Mouse (Mus musculus): ENCODE measurements at regions not wholly inside any gene's neighbourhood (a gene's known extent, or its start where the extent isn't known, plus 50 kb on each side); places are given as distances from the start of the nearest gene placed in this dataset.

DNA sequence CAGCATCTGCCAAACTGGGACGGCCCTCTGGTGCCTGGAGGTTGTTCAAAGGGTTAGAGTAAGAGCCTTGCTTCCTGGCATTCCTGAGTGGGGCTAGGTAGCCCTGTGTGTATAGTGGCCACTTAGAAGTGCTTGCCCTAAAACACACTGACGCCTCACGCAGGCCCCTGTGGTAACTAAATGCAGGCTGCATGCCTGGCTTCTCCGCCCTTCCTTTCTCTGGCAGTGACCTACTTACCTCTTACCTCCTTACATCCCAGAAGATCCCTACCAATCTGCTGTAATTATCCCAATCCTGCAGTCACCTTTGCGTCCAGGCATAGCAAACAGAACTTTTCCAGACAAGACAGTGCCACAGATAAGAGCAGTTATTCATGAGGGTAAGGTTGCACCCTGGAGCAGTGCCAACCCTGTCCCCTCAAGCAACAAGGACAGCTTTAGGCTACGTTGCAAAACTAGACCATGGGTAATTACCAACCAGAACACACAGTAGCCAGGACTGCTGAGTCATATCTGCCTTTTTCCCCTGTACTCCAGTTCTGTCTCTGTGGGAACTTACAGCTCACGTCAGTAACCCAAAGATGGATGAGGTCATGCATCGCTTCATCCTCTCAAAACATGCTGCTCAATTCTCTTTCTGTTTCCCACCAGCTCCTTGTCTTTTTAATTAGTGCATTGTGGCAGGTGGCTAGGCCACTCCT, 237.6 kb upstream of the Stt3b start:
- ATAC-seq (ENCODE audit: low TSS enrichment): peak; percentile 57

DNA sequence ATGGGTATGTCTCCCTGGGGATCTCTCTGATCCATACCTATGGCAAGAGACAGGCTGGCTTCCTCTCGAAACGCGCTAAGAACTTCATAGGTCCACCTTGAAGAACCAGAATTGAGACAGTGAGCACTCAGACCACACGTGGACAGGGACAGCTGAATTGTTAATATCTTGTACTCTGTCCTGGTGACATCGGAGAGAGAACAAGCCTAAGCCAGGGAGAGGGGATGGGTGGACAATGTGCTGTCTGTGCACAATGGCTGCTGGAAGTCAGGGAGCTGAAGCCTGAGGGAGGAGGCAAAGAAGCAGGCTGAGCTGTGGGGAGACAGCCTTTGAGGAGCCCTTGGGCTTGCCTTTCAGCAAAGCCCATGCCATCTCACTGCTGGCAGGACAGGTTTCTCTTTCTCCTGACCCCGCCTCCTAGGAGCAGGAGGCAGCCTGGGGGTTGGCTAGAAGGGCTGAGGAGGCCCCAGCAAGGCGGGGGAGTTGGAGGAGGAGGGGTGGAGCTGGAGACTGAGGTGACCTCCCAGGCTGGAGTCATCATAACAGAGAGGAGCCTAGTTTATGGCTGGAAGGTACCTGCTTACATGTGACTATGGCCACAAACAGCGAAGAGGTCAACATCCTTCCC, 238.6 kb upstream of the Stt3b start:
- no peak for ATAC-seq (ENCODE audit: low TSS enrichment)

- ATAC-seq (ENCODE audit: low TSS enrichment): no peak
These were observed 240.9 kb upstream of the Stt3b start for GRCm38 (mm10) chr9:115551080-115551479.

DNA sequence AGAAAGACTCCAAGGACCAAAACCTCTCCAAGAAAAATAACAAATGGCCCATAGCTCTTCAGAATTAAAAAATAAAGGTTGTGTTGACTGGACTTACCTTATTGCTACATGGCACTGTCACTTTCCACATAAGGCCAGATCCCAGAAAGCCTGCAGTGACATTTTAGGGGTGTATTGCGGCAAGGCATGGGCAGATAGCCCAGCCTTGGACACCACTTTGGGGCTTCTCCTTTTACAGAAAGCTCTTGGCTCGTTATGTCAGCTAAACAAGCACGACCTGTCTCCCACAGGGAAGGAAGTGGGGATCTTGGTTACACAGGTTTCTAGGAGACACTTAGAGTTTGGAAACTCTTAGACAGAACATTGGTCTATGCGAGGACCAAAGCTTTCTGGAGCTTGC, 241.3 kb upstream of the Stt3b start:
- no peak for ATAC-seq (ENCODE audit: low TSS enrichment)

DNA sequence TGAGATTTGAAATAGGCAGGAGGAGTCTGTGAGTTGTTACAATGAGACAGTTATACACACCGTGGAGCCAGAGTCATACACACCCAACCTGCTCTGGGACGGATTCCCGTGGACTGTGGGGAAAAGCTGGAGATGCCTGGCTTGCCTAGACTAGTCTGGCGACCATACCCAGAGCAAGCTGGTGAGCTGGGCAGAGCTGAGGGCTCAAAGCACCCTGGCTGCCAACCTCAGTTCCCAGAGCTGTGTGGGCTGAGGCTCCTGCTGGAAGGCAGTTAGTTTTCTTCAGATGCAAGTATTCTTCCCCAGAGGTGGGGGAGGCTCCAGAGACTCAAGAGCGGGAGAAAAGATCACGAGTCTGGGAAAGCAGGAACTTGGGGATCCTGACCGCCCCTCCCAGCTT, 247.9 kb upstream of the Stt3b start:
- ATAC-seq (ENCODE audit: low TSS enrichment): peak; percentile 99

DNA sequence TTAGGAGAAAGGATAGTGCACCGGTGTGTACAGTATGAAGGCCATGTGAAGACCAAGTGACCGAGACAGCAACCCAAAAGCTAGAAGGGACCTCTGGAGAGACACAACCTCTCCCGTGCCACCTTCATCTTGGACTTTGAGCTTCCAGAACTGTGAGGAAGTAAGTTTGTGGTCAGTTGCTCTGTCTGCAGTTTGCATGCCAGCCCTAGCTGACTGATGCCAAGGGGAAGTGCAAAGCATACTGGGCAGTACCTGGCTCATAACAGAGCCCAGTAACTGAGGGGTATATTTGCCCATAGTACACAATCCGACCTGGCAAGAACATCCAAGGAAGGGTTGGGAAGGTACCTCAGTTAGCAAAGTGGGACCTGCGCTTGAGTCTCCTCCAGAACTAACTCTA, 249.3 kb upstream of the Stt3b start:
- no peak for ATAC-seq (ENCODE audit: low TSS enrichment)

GRCm38 (mm10) chr9:115561207-115561606, 251.0 kb upstream of the Stt3b start:
- ATAC-seq (ENCODE audit: low TSS enrichment): no peak

GRCm38 (mm10) chr9:115562783-115563182, 252.6 kb upstream of the Stt3b start:
- no peak; the same call in 1 of the 2 replicates for ATAC-seq (ENCODE audit: low TSS enrichment)

- ATAC-seq (ENCODE audit: low TSS enrichment): peak; percentile 88
These were observed 254.1 kb upstream of the Stt3b start for GRCm38 (mm10) chr9:115564366-115564765.

GRCm38 (mm10) chr9:115568693-115569334, 258.6 kb upstream of the Stt3b start:
- no peak for ATAC-seq (ENCODE audit: low TSS enrichment)

DNA sequence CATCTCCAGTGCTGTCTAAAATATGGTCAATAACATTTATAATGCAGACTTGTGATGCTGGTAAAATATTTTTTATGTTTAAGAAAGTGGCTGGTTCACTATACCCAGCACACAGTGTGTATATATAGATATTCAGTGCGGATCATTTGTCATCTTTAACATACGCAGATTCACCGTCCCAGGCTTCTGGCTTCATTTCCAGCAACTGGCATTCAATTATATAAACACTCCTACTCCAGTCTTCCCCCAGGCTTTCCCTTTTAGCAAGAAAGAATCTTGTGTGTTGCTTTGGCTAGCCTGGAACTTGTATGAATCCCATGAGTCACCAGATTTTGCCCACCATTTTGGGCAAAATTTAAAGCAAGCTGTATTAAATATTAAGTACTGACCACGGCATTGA, 260.8 kb upstream of the Stt3b start:
- ATAC-seq (ENCODE audit: low TSS enrichment): peak; percentile 93

- no peak for ATAC-seq (ENCODE audit: low TSS enrichment)
These were observed 270.9 kb upstream of the Stt3b start for GRCm38 (mm10) chr9:115581116-115581515.

DNA sequence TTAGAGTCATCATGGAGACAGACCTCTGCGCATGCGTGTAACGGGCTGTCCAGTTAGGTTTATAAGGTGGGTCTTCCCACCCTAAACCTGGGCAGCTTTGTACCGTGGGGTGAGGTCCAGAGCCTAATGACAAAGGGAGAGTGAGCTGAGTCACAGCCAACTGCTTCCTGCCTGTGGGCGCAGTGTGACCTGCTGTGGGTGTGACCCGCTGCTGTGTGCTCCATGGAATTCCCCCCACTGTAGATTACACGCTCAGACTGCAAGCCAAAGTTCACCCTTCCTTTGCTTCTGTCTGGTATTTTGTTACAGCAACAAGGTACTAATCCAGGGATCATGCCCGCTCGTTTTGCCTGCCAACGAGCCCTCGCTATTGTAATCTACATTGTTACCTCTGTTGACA, 273.3 kb upstream of the Stt3b start:
- no peak for ATAC-seq (ENCODE audit: low TSS enrichment)

GRCm38 (mm10) chr9:115584874-115585273, 274.7 kb upstream of the Stt3b start:
- ATAC-seq (ENCODE audit: low TSS enrichment): no peak

GRCm38 (mm10) chr9:115592466-115592865, 282.2 kb upstream of the Stt3b start:
- ATAC-seq (ENCODE audit: low TSS enrichment): no peak

- ATAC-seq (ENCODE audit: low TSS enrichment): no peak
These were observed 290.0 kb upstream of the Stt3b start for GRCm38 (mm10) chr9:115600228-115600627.

DNA sequence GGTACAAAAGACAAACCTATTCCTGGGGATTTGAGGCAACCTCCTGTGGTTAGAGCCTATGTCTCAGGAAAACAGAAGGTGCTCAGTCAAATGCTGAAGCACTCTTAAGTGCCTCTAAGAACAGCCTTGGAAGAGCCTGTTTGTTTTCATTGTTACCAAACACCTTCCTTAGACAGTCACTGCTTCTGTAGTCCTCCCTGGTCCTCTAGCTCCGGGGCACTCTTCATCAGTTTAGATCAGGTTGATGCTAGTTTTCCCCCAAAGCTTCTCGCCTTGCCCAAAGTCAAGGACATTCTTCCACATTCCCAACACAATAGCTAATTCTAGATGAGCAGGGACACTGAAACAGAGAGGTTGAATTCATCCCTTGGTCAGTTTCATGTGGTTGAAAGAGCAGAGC, 290.6 kb upstream of the Stt3b start:
- no peak for ATAC-seq (ENCODE audit: low TSS enrichment)

DNA sequence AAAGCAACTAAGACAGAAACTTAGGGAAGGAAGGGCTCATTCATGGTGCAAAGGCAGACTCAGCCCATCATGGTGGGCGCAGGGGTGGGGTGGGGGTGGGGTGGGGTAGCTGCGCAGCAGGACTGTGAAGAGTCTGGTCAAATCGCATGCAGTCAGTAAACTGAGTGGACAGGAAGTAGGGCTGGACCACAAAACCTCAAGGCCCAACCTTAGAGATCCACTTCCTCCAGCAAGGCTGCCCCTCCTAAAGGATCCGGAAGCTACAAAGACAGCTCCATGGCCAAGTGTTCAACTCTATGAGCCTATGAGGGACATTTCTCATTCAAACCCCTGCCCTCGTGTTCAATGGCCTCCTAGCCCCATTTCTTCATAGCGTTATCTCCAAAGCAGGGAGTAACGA, 292.6 kb upstream of the Stt3b start:
- no peak for ATAC-seq (ENCODE audit: low TSS enrichment)

DNA sequence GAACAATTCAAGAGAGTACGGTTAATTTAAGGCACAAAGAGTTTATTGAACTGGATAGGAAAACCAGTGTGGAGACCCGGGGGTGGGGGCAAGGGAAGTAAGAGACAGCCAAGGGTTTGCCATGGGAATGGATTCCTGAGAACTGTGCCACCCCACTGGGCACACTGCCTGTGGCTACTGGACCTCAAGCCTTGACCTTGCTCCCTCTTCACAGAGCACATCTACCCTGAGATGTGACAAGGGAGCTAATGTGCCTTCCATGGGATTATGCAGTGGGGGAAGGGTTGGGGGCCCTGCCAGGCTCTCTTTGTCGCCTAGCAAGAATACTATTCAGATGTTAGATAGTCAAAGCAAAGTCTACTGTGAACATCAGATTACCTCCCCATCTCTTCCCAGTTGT, 294.2 kb upstream of the Stt3b start:
- ATAC-seq (ENCODE audit: low TSS enrichment): 0 out of 2 replicates have a peak, but pooled peaks have one; percentile 38

DNA sequence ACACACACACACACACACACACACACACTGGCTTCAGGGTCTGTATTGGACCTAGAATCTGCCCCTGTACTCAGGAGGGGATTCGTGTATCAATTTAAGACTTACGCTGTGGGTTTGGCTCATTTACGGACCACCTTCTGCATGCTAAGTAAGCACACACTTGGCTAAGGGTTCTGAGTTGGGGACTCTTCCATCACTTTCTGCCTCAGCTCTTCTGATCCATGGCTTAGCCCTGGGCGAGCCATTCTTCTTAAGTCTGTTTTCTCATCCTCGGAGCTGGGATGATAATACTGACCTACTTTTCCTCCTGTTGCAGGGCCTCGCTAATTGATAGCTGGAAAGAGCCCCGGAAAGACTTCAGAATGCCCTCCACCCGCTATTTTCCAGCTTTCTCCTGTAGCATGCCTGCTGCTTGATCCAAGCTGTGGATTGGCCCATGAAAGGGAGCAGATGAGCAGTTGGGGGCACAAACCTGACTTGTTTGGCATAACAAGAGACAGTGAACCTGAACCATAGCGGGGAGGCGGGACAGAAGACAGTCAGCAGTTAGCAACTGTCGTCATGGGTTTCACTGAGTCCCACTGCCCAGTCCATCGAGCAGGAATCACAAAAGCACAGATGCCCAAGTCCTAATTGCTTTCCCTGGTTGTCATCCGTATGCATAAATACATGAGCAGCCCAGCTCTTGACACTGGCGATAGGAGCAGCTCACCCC, 294.9 kb upstream of the Stt3b start:
- no peak for ATAC-seq (ENCODE audit: low TSS enrichment)

DNA sequence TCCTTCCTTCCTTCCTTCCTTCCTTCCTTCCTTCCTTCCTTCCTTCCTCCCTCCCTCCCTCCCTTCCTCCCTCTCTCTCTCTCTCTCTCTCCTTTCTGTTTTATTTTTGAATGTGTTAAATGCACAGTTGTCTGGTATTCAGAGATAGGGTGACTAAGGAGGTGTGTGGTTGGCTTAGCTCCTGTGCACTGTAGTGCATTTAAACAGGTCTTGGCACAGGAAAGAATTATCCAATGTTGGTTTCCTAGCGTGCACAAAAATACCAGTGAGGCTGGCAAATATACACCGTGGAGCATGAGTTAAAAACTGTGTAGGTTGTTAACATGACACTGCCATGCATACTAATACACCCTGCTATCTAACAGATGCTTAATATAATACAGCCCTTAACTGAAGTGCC, 297.7 kb upstream of the Stt3b start:
- peak; percentile 84 for ATAC-seq (ENCODE audit: low TSS enrichment)

DNA sequence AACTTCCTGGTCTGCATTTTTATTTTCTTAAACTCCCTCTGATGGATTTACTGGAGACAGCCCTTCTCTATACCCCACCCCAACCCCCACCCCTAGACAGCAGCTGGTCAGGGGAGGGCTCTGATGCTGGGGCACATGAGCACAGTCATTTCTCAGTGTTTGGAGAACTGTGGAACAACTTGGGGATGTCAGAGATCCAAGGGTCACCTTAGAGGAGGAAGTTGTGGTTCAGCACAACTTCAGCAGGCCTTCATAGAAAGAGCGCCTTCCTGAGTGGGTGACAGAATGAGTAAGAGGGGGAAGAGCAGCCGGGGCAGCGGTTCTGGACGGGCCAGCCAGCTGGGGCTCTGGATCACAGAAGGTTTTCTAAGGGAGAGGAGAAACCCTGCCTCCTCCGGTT, 298.2 kb upstream of the Stt3b start:
- ATAC-seq (ENCODE audit: low TSS enrichment): 0 out of 2 replicates have a peak, but pooled peaks have one; percentile 6

DNA sequence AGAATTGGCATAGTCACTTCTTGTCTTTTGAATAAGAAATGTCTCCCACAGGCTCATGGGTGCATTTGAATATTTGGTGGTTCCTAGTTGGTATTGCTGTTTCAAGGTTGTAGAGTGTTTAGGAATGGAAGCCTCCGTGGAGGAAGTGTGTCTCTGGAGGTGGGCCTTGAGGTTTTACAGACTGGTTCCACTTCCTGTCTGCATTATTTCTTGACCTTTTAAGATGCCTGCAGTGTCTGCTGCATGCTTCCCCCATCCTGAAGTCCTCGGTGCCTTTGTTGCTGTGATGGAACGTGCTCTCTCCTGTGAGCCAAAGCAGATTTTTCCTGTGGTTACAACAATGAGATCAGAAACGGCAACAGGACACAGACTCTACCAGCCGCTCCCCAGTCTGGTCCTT, 299.4 kb upstream of the Gadl1 start:
- no peak for ATAC-seq (ENCODE audit: low TSS enrichment)

Data from frontal cortex, adult (tissue).